Mouse (Mus musculus): ENCODE data around the gene Olfr1298.

The Olfr1298 gene

GRCm38 (mm10) chr2:111649101-111649500, at the start of gene Olfr1298:
Gene Olfr1298, minus strand, starts transcription at chr2:111649201.
- no peak for DNase-seq

- no peak for DNase-seq
These were observed 12.1 kb upstream of the Olfr1298 start, which contains the start of gene Olfr1299 for GRCm38 (mm10) chr2:111661119-111661518. Gene Olfr1299, plus strand, starts transcription at chr2:111661419.

DNA sequence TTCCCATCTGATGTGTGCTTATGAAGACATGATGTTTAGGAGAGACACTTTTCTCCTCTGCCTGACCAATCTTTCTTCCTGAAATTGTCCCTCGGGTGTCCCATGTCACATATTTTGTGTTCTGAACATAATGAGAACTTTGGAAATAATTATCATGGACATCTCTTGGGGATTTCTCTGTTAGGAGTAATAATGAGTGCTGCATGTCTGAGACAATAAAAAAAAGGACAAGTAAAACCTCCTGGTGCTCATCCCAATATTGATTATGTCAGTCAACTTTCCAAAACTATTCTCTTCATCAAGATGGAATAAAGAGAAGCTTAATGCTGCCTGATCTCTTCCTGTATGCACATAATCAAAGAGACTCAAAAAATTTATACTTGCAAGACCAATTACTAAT, 22.6 kb downstream of the Olfr1298 start, which contains the start of gene Olfr1297:
Gene Olfr1297, minus strand, starts transcription at position 101 of the 400 bp plus-strand sequence.
- no peak for DNase-seq

All from cerebellum, postnatal 36 days (tissue).